Mouse (Mus musculus) cerebellum, adult 18-20 months (tissue): ENCODE measurements at regions not wholly inside any gene's neighbourhood (a gene's known extent, or its start where the extent isn't known, plus 50 kb on each side); places are given as distances from the start of the nearest gene placed in this dataset.
A peak's percentile ranks its signal among the peaks of the same experiment; 100 is the strongest.

Experiments
- DNase-seq, 2 experiments: peaks; one replicate each; pipeline ENCODE4 v3.0.0; 2021

DNA sequence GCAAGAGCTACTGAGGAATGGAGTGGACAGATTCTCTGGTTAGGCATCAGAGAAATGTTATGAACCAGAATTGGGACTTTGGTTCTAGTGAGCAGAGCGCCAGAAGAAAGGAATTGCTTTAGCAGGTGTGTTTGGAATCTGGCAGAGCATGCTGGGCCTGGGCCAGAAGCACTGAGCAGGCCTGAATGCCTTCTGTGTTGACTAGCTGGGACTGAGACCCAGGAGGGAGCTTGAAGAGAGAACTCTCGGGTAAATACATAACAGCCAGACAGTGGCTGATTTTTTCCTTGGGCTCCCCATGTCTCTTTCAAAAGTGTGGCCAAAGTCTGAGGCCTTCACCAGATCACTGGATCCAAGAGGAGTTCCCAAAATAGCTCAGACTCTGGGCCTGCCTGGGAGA lies 107.5 kb upstream of the Zfp462 start:
- DNase-seq: peak; percentile 69 to 75

DNA sequence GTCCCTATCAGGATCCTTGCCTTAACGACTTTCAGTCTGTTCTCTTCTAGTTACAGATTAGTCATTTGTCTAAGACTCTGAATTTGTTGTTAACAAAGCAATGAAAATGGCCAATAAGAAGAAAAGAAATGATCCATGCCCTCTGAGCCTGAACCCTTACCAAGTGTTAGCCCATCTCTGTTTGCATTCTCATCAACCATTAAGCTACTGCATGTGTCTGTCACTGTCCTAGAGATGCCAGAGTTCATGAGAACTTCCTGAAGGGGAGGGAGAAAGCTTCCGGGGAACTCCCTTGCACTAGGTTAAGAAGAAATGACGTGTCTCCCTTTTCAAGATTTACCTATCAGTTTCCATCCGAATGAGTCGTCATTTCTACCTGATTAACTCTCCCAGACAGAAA lies 106.7 kb upstream of the Zfp462 start:
- no peak for DNase-seq

DNA sequence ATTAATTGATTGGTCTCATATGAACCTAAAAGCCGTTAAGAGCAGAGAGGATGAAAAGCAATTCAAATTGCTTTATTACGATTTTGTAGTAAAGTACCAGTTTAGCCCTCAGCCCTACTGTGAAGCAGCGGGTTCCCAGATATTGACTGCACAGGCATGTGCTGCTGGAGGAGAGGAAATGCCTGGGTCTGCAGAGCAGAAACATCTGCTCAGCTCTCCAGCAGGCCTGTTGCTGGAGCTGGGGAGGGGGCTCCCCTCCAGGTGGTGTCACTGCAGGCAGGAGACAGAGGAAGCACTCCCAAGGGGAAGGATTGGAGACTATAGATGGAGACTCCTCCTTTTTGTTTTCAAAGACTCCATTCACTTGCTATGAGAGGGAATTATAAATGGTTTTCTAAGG lies 106.1 kb upstream of the Zfp462 start:
- no peak for DNase-seq

GRCm38 (mm10) chr4:54852991-54853925 lies 91.6 kb upstream of the Zfp462 start:
- DNase-seq: no peak

DNA sequence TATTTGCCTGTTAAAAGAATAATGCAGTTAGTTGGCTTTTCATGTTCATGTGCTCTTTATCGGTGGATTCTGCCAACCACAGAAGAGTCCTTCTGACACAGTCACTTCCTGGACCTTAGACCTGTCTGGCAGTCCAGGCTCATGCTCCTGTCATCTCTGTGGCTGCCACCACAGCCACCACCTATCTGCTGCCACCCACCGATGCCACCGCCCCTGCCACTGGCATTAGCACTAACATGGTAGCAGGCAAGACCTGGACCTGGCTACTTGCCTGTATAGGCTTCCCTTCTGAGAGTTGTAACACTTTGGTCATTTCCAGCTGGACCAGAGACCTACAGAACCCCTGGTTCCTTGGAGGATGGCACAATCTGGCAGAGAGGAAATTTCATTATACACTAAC lies 86.2 kb upstream of the Zfp462 start:
- DNase-seq: no peak

- no peak for DNase-seq
Measured at GRCm38 (mm10) chr4:54866062-54866461, 78.8 kb upstream of the Zfp462 start.

DNA sequence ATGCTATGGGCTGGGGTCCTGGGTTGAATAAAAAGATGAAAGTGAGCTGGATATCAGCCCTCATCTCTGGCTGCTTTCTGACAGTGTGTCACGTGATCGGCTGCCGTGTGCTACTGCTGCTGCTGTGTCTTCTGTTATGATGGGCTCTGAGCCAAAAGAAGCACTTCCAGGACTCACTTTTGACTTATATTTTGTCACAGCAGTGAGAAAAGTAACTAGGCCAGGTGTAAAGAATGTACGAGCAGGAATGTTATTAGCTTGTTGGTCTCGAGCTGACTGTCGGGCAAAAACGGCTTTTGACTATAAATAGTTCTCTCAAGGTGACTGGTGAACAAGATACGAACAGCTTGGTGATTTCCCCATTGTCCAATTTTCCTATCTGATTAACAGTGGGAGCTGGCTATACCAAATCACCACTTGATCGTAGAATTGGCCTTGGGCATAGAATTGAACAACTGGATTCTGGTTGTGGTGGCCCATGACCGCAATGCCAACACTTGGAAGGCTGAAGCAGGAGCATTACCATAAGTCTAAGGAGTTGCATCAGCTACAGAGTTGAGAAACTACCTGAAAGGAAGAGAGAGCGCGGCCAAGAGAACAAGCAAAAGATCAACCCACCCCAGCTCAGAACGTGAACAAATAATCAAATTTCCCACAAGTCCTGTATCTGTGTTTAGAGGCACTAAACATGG lies 70.6 kb upstream of the Zfp462 start:
- DNase-seq: no peak

GRCm38 (mm10) chr4:54875506-54875905 lies 69.3 kb upstream of the Zfp462 start:
- no peak for DNase-seq

- no peak for DNase-seq
Measured at GRCm38 (mm10) chr4:54877361-54877760, 67.5 kb upstream of the Zfp462 start.

GRCm38 (mm10) chr4:54878531-54878930 lies 66.3 kb upstream of the Zfp462 start:
- no peak for DNase-seq

- DNase-seq: no peak
Measured at GRCm38 (mm10) chr4:54893288-54893687, 51.6 kb upstream of the Zfp462 start.
